8 mouse cellular contexts compared by ENCODE assay signal in the genomic region with DNA sequence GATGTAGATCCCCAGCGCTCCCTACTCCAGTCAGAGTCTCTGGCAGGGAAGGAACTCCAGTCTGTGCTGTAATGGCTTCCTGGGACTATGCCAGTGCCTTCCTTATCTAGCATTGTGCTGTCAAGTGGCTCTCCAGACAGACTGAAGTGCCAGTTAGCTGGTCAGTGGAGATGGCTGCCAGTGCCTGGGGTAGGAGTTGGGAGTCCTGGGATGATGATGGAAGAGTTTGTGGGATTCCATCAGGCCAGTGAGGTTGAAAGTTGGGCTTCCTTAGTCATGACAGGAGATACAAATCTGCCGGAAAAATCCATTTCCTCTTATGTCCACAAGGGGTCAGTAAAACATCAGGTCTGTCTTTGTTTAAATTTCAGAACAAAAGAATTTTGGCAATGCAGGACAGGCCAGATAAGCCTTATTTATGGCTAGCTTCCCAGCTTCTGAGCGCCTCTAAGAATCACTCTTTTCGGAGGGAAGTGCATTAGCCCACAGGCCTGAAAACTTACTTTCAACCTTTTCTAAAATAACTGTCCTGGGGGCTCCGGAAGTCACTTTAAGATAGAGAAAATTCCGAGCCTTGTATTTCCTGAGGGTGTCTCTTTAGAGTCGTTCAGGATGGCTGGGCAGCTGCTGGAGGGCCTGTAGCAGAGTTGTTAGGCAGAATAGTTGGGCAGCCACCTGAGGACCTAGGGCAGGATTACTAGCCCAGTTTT.
A peak's percentile ranks its signal among the peaks of the same experiment; 100 is the strongest.
DNase-seq lines count a peak whose midpoint lies in the region; ATAC-seq lines count a peak whose summit lies in the region.

No protein-coding gene starts in this region.

- H3K27me3 ChIP-seq in hindbrain, embryonic 15.5 days, result no peaks in the 10 kb centered on the region
- H3K27me3 ChIP-seq in midbrain, embryonic 10.5 days (ENCODE audit: low read depth, poor library complexity, severe bottlenecking), result no peaks in the 10 kb centered on the region
- H3K27me3 ChIP-seq in stomach, embryonic 16.5 days (ENCODE audit: control insufficient read depth, insufficient read depth, low read length), result no peaks in the 10 kb centered on the region

- peak overlapping the region; percentile 61 for H3K27ac ChIP-seq in hindbrain, embryonic 15.5 days (replicated peaks)
- H3K27ac ChIP-seq in midbrain, embryonic 10.5 days (replicated peaks), result peak overlapping the region; percentile 84
- H3K27ac ChIP-seq in stomach, embryonic 16.5 days (ENCODE audit: low read length), result peak overlapping the region; percentile 56

- no peak overlapping the region for H3K9ac ChIP-seq in hindbrain, embryonic 15.5 days
- H3K9ac ChIP-seq in stomach, embryonic 16.5 days (ENCODE audit: low read length), result peak overlapping the region; percentile 41; the same call in 1 of the 2 replicates

- no peak overlapping the region for H3K4me3 ChIP-seq in hindbrain, embryonic 15.5 days
- no peak overlapping the region for H3K4me3 ChIP-seq in midbrain, embryonic 10.5 days
- no peak overlapping the region for H3K4me3 ChIP-seq in stomach, embryonic 16.5 days (replicated peaks; ENCODE audit: low read length)

- peaks cover 16% of the 10 kb centered on the region for H3K4me1 ChIP-seq in hindbrain, embryonic 15.5 days (replicated peaks)
- peaks cover 15% of the 10 kb centered on the region for H3K4me1 ChIP-seq in midbrain, embryonic 10.5 days
- peaks cover 13% of the 10 kb centered on the region for H3K4me1 ChIP-seq in stomach, embryonic 16.5 days (ENCODE audit: control insufficient read depth, insufficient read depth, low read length)

- H3K4me2 ChIP-seq in hindbrain, embryonic 15.5 days, result no peak overlapping the region
- H3K4me2 ChIP-seq in stomach, embryonic 16.5 days (ENCODE audit: low read depth, low read length), result no peak overlapping the region

- ATAC-seq in hindbrain, embryonic 15.5 days (ENCODE audit: low FRiP score, low read depth), result peak; percentile 70
- ATAC-seq in stomach, embryonic 16.5 days (ENCODE audit: insufficient read depth, low FRiP score), result peak; percentile 46

- WGBS in hindbrain, embryonic 15.5 days, result 15% methylated on average over 7 of the region's 7 CpGs
- WGBS in midbrain, embryonic 10.5 days, result 22% methylated on average over 7 of the region's 7 CpGs
- 9% methylated on average over 7 of the region's 7 CpGs for WGBS in stomach, embryonic 16.5 days

- H3K9me3 ChIP-seq in hindbrain, embryonic 15.5 days, result no peaks in the 10 kb centered on the region
- H3K9me3 ChIP-seq in midbrain, embryonic 10.5 days (replicated peaks), result no peaks in the 10 kb centered on the region
- no peaks in the 10 kb centered on the region for H3K9me3 ChIP-seq in stomach, embryonic 16.5 days (replicated peaks; ENCODE audit: control insufficient read depth, low read length)

- H3K36me3 ChIP-seq in hindbrain, embryonic 15.5 days, result no peaks in the 10 kb centered on the region
- H3K36me3 ChIP-seq in midbrain, embryonic 10.5 days, result no peaks in the 10 kb centered on the region
- no peaks in the 10 kb centered on the region for H3K36me3 ChIP-seq in stomach, embryonic 16.5 days (ENCODE audit: control insufficient read depth, insufficient read depth, low read length)

- peak; percentile 39 for DNase-seq in layer of hippocampus, adult 11-12 months (ENCODE audit: low spot score)
- DNase-seq in layer of hippocampus, adult 9-10 months (ENCODE audit: low spot score), result no peak
- DNase-seq in cerebellum, adult 18-20 months, result peak; percentile 34 to 37
- DNase-seq in forelimb bud, embryonic 11.5 days (ENCODE audit: low read depth, low spot score), result peak; percentile 76
- peak; percentile 37 to 41 for DNase-seq in left cerebral cortex, adult 8-10 months (ENCODE audit: low spot score in 2 of 2)
- peak; percentile 57 for DNase-seq in midbrain, embryonic 10.5 days (ENCODE audit: low spot score)
